Mouse (Mus musculus) midbrain, embryonic 13.5 days (tissue): ENCODE measurements around the gene Gtpbp3. TPM values are rescaled to one million over a fixed set of nuclear protein-coding genes. Genes with fewer than 3 reads are reported as not detected.

Experiments
- ATAC-seq: fragments of 200-750 bp; cut with Nextera tagmentation; 2 replicates; pipeline ENCODE4 v1.8.0; 2017; ENCODE audit warnings: mild to moderate bottlenecking, moderate TSS enrichment, moderate library complexity
- H3K27ac ChIP-seq: fragments of 300-500 bp; sonication (generic); 2 replicates; pipeline ENCODE4 v1.5.1; 2015; ENCODE audit warnings: inconsistent platforms, mild to moderate bottlenecking, moderate library complexity
- H3K27me3 ChIP-seq: fragments of 300-500 bp; sonication (generic); 2 replicates; pipeline ENCODE4 v1.6.1; 2015; ENCODE audit warnings: mild to moderate bottlenecking, inconsistent platforms
- H3K36me3 ChIP-seq: fragments of 300-500 bp; sonication (generic); 2 replicates; pipeline ENCODE4 v1.6.1; 2015; ENCODE audit warnings: mild to moderate bottlenecking, inconsistent platforms
- H3K4me1 ChIP-seq: fragments of 300-500 bp; sonication (generic); replicated peaks from 2 replicates; pipeline ENCODE4 v1.6.1; 2015; ENCODE audit warnings: inconsistent platforms
- H3K4me2 ChIP-seq: fragments of 300-500 bp; sonication (generic); replicated peaks from 2 replicates; pipeline ENCODE4 v1.6.1; 2015; ENCODE audit warnings: moderate library complexity, mild to moderate bottlenecking, inconsistent platforms
- H3K4me3 ChIP-seq: fragments of 300-500 bp; sonication (generic); replicated peaks from 2 replicates; pipeline ENCODE4 v1.5.1; 2015; ENCODE audit warnings: mild to moderate bottlenecking, inconsistent platforms
- H3K9ac ChIP-seq: fragments of 300-500 bp; sonication (generic); replicated peaks from 2 replicates; pipeline ENCODE4 v1.6.1; 2015; ENCODE audit warnings: mild to moderate bottlenecking, inconsistent platforms
- H3K9me3 ChIP-seq: fragments of 300-500 bp; sonication (generic); 2 replicates; pipeline ENCODE4 v1.6.1; 2016; ENCODE audit warnings: mild to moderate bottlenecking, inconsistent platforms
- WGBS: fragments of 180-500 bp; shearing (Covaris S2); methylation state at CpG from one replicate; pipeline ENCODE4 v1.1.7; 2015; 5-methylcytosine and 5-hydroxymethylcytosine counted together
- polyA plus RNA-seq: library from polyadenylated mRNA; unstranded; fragments of >200 nt; fragmentation: Nextera tagmentation; extraction: Ambion mirVana; gene quantifications from 2 replicates; pipeline ENCODE4 v1.2.1, GENCODE M21; 2015

The Gtpbp3 gene
- polyA plus RNA-seq, 1 experiment from 2014 or later, result 11.6 TPM

DNA sequence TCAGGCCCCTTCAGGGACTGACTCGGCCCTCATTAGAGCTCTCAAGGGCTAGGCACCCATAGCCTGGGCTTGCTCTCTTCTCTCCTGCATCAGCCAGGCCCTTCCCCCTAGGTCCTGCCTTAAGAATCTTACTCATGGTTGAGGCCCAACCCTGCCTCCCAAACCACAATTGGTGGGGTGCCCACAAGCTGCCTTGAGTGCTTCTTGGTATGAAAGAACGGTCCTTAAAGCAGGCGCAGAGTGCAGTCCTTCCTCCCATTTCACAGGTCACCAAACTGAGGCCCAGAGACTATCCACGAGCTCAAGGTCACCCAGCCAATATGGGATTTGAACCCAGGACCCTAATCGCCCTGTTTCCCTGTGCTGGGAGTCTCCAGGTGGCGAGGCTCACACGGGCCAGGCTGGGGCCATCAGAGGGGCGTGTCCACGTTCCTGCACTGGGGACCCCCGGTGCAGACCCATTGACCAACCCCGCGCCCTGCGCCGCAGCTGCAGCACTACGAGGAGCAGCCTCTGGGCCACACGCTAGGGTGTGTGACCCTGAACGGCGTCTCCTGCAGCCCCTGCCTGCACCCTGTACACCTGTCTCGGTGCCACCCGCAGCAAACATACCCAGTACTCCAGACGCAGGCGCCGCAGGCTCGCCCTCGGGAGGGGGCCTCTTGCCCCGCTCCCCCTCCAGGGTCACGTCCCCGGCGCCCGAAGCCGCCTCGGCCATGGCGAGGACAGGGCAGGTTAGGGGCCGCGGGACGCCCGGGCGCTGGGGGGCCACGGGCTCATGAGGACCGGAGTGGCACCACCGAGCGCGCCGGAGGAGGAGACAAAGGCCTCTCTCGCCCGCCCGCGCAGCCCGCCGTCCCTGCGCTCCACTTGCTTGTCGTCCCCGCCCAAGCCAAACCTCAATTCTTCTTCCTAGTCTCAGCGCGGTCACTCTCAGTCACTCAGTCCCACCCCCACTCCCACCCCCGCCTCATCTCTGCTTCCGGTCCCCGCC is 2.5 kb upstream of the Gtpbp3 start, which contains the start of gene Ano8:
Gene Ano8, minus strand, starts transcription at position 822 of the 994 bp plus-strand sequence.
- peaks cover 74% of the 10 kb centered on the region for H3K4me1 ChIP-seq

DNA sequence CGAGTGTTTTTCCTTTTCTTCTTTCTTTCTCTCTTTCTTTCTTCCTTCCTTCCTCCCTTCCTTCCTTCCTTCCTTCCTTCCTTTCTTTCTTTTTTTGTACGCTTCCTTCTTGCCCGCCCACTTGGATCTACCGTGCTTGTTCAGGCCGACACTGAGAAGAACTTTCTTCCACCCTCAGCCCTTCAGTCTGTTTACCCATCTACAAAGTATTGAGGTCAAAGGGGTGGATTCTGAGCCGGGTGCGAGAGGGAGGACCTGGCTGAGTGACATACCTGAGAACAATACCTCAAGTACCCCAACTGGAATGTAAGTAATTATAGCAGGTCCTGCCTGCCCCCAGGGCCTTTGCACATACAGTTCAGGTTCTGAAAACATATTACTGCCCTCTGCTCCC is 1.8 kb upstream of the Gtpbp3 start:
- Histone ChIP-seq H3K36me3 (peaks cover 42% of the 10 kb centered on the region), H3K27ac (peak overlapping the region; percentile 41; the same call in 1 of the 2 replicates), H3K9ac (peak overlapping the region; percentile 46; the same call in 1 of the 2 replicates), H3K4me2 (peak overlapping the region; percentile 79), H3K4me1 (peaks cover 74% of the 10 kb centered on the region), H3K4me3 (peak overlapping the region; percentile 90), H3K27me3 (0 out of 2 replicates have a peak, but pooled peaks cover 3% of the 10 kb centered on the region), H3K9me3 (no peaks in the 10 kb centered on the region)
- ATAC-seq, result no peak
- WGBS, result 20% methylated on average over 7 of the region's 7 CpGs

More for the DNA sequence above, 2.5 kb upstream of the Gtpbp3 start, which contains the start of gene Ano8:
- Histone ChIP-seq H3K9me3 (no peaks in the 10 kb centered on the region), H3K9ac (peak within 1 kb of the TSS; percentile 99), H3K4me3 (peak within 1 kb of the TSS; percentile 90), H3K36me3 (peaks cover 42% of the 10 kb centered on the region), H3K4me2 (peak within 1 kb of the TSS; percentile 79), H3K27ac (peak within 1 kb of the TSS; percentile 92), H3K27me3 (0 out of 2 replicates have a peak, but pooled peaks cover 3% of the 10 kb centered on the region)
- 5% methylated on average over 55 of the region's 58 CpGs for WGBS
- peak; percentile 80 for ATAC-seq

DNA sequence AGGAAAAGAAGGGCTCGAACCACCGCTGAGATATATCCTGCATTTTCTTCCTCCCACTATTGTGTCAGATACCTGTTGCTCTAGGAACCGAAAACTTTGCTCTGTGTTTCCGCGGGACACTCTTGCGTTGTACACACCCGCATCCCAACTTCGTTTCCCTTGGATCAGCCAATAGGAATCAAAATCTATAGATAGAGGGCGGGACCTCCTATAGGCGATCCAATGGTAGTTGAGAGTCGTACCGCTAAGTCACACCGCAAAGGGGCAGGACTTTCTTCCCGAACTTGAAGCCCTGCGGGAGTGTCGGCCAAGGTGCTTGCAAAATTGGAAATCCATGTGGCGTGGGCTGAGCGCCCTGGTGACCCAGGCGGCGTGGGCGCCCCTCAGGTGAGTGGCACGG is 551 bp downstream of the Gtpbp3 start:
- peak; percentile 69 for ATAC-seq
- no peak overlapping the region for H3K27ac ChIP-seq

DNA sequence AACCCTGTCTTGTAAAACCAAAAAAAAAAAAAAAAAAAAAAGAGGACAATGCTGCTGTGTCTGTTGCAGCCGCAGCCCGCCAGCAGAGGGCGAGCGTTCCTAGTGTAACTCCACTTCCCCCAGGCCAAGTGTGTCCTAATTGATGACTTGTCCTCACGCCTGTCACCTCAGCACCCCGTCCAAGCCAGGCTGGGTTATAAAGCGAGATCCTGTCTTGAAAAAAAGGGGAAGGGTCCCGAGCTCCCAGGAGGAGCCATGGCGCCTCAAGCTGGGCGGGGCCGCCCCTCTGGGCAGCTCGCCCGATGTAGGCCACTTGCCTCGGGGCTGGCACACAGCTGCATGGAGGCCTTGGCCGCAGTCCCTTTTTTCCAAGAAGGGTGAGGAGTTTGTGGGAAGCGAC is 7.1 kb downstream of the Gtpbp3 start:
- Histone ChIP-seq H3K4me2 (no peak overlapping the region), H3K4me1 (peaks cover 15% of the 10 kb centered on the region), H3K9ac (no peak overlapping the region), H3K4me3 (no peak overlapping the region), H3K9me3 (no peaks in the 10 kb centered on the region), H3K27me3 (no peaks in the 10 kb centered on the region), H3K27ac (no peak overlapping the region), H3K36me3 (peaks cover 36% of the 10 kb centered on the region)
- peak; percentile 71 for ATAC-seq
- 34% methylated on average over 16 of the region's 16 CpGs for WGBS

More for the DNA sequence above, 551 bp downstream of the Gtpbp3 start:
- no peaks in the 10 kb centered on the region for H3K9me3 ChIP-seq
- peaks cover 53% of the 10 kb centered on the region for H3K4me1 ChIP-seq
- H3K4me3 ChIP-seq, result peak overlapping the region; percentile 83
- H3K36me3 ChIP-seq, result peaks cover 41% of the 10 kb centered on the region
- peak overlapping the region; percentile 82 for H3K9ac ChIP-seq
- H3K27me3 ChIP-seq, result no peaks in the 10 kb centered on the region
- under 1% methylated on average over 22 of the region's 22 CpGs for WGBS
- peak overlapping the region; percentile 100 for H3K4me2 ChIP-seq

DNA sequence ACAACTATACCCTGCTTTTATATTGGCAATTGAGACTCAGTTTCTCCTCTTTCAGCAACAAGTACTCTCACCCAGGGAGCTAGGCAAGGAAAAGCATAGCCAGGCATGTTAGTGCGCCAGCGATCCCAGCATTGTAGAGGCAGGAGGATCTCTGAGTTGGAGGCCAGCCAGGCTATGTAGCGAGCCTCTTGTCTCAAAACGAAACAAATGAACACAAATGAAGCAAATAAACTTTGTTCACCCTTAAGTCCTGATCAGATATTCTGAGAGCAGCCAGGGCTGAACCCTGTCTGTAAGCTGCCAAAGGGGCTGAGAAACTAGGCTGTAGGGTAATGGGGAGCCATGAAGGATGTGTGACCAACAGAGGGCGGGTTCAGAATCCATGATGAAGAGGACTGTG is 7.9 kb downstream of the Gtpbp3 start:
- Histone ChIP-seq H3K4me2 (no peak overlapping the region), H3K4me1 (peaks cover 12% of the 10 kb centered on the region), H3K27me3 (no peaks in the 10 kb centered on the region), H3K9ac (no peak overlapping the region), H3K9me3 (no peaks in the 10 kb centered on the region), H3K27ac (no peak overlapping the region), H3K4me3 (no peak overlapping the region), H3K36me3 (peaks cover 33% of the 10 kb centered on the region)
- ATAC-seq, result no peak
- WGBS, result 93% methylated on average over 5 of the region's 5 CpGs

DNA sequence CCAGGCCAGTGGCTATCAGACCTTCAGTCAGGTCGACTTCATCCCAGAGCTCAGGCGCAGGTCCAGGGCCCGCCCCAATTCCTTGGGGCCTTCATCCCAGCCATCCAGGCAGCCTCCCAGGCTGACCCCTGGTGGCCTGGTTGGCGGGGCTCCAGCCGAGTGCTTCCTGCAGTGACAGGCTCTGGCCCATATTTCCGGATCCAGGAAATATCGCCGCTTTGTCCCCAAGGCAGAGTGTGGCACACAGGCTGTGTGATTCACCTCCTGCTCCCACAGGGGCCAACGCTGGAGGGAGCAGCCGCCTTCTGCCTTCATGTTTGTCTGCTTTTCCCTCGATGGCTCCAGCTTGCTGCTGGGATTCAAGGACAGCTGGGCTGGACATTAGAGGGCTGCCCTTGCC is 8.6 kb downstream of the Gtpbp3 start:
- H3K27me3 ChIP-seq, result no peaks in the 10 kb centered on the region
- 54% methylated on average over 11 of the region's 11 CpGs for WGBS
- no peak overlapping the region for H3K9ac ChIP-seq
- H3K27ac ChIP-seq, result no peak overlapping the region; the same call in 1 of the 2 replicates
- H3K4me3 ChIP-seq, result no peak overlapping the region
- H3K4me1 ChIP-seq, result peaks cover 12% of the 10 kb centered on the region
- H3K4me2 ChIP-seq, result no peak overlapping the region
- no peaks in the 10 kb centered on the region for H3K9me3 ChIP-seq
- ATAC-seq, result no peak
- peaks cover 26% of the 10 kb centered on the region for H3K36me3 ChIP-seq

DNA sequence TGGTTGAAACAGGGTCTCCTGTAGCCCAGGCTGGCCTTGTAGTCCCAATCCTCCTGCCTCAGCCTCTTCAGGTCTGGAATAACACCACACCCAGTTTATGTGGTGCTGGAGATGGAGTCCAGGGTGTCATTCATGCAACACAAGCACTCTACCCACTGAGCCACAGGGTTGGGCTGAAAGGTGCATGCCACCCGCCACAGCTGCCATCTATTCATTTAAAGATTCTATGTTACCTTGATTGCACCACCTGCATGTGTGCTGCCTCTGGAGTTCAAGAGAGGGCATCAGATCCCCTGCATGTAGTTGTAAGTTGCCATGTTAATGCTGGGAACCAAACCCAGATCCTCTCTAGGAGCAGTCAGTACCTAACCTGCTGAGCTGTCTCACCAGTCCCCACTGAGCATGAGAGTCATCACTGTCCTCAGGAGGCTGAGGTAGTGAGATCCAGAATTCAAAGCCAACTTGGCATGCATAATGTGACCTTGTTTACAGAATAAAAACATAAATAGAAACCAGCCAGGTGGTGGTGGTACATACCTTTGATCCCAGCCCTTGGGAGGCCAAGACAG is 9.3 kb downstream of the Gtpbp3 start:
- H3K9me3 ChIP-seq, result no peaks in the 10 kb centered on the region
- H3K36me3 ChIP-seq, result peaks cover 19% of the 10 kb centered on the region
- ATAC-seq, result no peak
- no peak overlapping the region for H3K9ac ChIP-seq
- H3K4me2 ChIP-seq, result no peak overlapping the region
- H3K4me1 ChIP-seq, result peaks cover 12% of the 10 kb centered on the region
- WGBS, result 96% methylated on average over 1 of the region's 1 CpGs
- H3K27me3 ChIP-seq, result no peaks in the 10 kb centered on the region
- H3K4me3 ChIP-seq, result no peak overlapping the region
- H3K27ac ChIP-seq, result no peak overlapping the region

DNA sequence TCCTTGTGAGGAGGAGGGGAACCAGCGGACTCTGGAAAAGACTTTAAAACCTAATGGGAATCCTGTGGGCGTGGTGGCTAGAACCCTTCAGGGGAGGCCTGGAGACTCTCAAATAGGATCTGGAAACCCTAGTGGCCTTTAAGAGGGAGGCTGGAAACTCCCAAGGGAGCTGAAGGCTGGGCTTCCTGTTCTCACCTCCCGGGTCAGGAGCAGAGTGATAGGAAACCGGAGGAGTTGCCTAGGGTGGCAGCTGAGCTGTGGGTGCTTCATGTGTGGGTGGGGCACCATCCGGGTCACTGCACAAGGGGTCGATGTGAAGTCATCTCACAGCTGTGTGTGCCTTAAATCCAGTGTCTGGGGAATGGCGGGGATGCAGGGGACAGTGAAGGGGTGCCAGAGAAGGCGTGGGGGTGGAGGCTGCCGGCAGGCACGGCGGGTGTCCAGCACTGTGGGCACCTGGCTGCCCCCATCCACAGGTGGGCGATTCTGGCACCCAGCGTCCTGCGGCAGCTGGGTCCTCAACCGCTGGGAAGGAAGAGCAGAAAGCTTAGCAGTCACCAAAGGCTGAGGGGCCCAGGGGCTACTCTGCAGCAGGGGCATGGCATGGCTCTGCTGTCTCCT is 10.1 kb downstream of the Gtpbp3 start:
- H3K27ac ChIP-seq, result no peak overlapping the region
- WGBS, result 28% methylated on average over 15 of the region's 15 CpGs
- no peaks in the 10 kb centered on the region for H3K9me3 ChIP-seq
- no peak overlapping the region for H3K4me3 ChIP-seq
- 0 out of 2 replicates have a peak overlapping the region, but pooled peaks have one; percentile 1 for H3K9ac ChIP-seq
- peaks cover 12% of the 10 kb centered on the region for H3K4me1 ChIP-seq
- no peak for ATAC-seq
- H3K27me3 ChIP-seq, result no peaks in the 10 kb centered on the region
- H3K4me2 ChIP-seq, result no peak overlapping the region
- peaks cover 11% of the 10 kb centered on the region for H3K36me3 ChIP-seq

DNA sequence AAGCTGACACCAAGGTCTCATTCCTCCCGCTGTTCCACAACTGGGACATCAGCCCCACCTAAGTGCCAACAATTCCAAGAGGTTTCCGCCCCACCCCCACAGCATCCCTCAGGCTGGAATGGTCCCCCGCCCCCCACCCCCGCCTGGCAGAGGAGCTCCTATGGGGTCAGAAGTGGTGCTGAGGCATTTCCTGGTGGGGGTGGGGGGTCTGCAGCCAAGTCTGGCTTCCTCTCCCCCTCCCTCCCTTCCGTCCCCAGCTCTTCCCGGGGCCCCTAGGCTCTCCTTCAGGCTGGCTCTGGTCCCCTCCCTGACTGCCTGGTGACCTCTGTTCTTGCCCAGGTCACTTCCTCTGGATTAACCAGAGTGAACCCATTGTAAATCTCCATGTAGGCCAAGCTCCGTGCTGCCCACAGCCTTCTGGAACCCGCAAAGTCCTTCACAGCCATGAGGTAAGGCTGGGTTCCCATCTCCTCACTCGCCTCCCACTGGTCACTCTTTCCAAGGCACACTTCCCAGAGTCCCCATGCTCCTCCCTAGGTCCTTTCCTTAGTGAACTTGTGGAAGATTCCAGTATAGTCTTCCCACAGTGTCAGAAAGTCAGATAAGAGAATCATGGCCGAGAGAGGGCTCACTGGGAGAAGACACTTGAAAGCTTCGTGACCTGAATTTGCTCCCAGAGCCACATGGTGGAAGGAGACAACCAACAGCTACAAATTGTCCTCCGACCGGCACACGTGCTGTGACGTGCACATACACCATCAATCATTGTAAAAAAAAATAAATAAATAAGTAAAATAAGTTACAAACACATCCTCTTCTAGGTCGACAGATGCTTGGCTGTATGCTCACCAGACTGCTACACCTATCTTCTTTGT is 11.2 kb downstream of the Gtpbp3 start:
- no peaks in the 10 kb centered on the region for H3K27me3 ChIP-seq
- no peak overlapping the region for H3K9ac ChIP-seq
- no peak overlapping the region for H3K4me2 ChIP-seq
- 0 out of 2 replicates have a peak, but pooled peaks cover 3% of the 10 kb centered on the region for H3K36me3 ChIP-seq
- 46% methylated on average over 16 of the region's 16 CpGs for WGBS
- ATAC-seq, result no peak
- no peaks in the 10 kb centered on the region for H3K9me3 ChIP-seq
- no peak overlapping the region for H3K27ac ChIP-seq
- no peak overlapping the region for H3K4me3 ChIP-seq
- H3K4me1 ChIP-seq, result peaks cover 12% of the 10 kb centered on the region

DNA sequence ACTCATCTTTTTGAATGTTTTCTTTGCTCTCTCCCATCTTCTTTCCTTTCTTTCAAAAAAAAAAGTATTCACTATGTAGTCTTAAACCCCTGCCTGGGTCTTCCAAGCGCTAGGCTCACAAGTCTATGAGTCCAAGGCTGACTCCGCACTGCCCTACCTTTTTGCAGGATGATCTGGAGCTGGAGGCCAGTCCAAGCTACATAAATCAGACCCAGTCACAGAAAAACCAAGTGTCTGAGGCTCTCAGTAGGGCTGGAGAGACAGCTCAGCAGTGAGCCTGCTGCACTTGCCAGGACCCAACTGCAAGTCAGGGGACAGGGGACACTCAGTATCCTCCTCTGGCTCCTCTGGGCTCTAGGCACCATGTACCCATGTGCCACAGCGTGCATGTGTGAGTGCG is 16.4 kb downstream of the Gtpbp3 start:
- no peaks in the 10 kb centered on the region for H3K36me3 ChIP-seq
- H3K9me3 ChIP-seq, result no peaks in the 10 kb centered on the region
- H3K4me3 ChIP-seq, result no peak overlapping the region
- 92% methylated on average over 4 of the region's 4 CpGs for WGBS
- H3K9ac ChIP-seq, result no peak overlapping the region
- H3K27ac ChIP-seq, result no peak overlapping the region
- peaks cover 42% of the 10 kb centered on the region for H3K27me3 ChIP-seq
- H3K4me1 ChIP-seq, result peaks cover 11% of the 10 kb centered on the region
- ATAC-seq, result no peak
- H3K4me2 ChIP-seq, result no peak overlapping the region

DNA sequence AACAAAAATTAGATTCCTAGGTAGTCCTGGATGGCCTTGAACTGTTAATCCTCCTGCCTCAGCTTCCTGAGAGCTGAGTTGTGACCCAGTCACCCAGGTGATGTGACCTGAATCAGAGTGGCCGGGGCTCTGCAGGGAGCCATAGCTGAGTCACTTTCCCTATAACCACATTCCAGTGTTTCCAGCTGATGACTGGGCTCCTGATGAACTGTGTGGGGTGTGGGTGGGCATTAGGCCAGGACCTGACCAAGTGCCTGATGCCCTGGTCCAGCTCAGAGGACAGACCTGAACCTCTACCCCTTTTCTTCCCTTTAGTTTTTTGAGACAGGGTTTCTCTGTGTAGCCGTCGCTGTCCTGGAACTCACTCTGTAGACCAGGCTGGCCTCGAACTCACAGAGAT is 17.4 kb downstream of the Gtpbp3 start:
- no peak for ATAC-seq
- 89% methylated on average over 4 of the region's 4 CpGs for WGBS
- Histone ChIP-seq H3K36me3 (no peaks in the 10 kb centered on the region), H3K4me3 (no peak overlapping the region), H3K4me1 (peaks cover 11% of the 10 kb centered on the region), H3K9me3 (no peaks in the 10 kb centered on the region), H3K27me3 (peaks cover 52% of the 10 kb centered on the region), H3K9ac (no peak overlapping the region), H3K4me2 (no peak overlapping the region), H3K27ac (no peak overlapping the region)
